Mouse (Mus musculus) embryonic fibroblast, embryonic 13.5 days (primary cell): ENCODE measurements around the gene Foxp1. TPM values are rescaled to one million over a fixed set of nuclear protein-coding genes. Genes with fewer than 3 reads are reported as not detected.

Experiments used
- H3K27ac ChIP-seq: 2 replicates; pipeline ENCODE4 v1.5.1; 2012; ENCODE audit warnings: low read length, control low read depth, inconsistent platforms; ENCODE audit not compliant: insufficient read depth
- H3K4me1 ChIP-seq: 2 replicates; pipeline ENCODE4 v1.6.1; 2011; ENCODE audit warnings: low read length; ENCODE audit not compliant: control insufficient read depth, insufficient read depth
- H3K4me3 ChIP-seq: 2 replicates; pipeline ENCODE4 v1.5.1; 2011; ENCODE audit warnings: mild to moderate bottlenecking, control low read depth, low read length; ENCODE audit not compliant: insufficient read depth
- CTCF ChIP-seq: IDR thresholded peaks from 2 replicates; pipeline ENCODE4 v1.5.1; 2011; ENCODE audit warnings: mild to moderate bottlenecking, control low read depth, low read length, moderate library complexity, borderline replicate concordance; ENCODE audit not compliant: insufficient read depth
- POLR2A ChIP-seq: IDR thresholded peaks from 2 replicates; pipeline ENCODE4 v1.6.1; 2011; ENCODE audit warnings: low read depth, mild to moderate bottlenecking, control low read depth, low read length, moderate library complexity
- polyA plus RNA-seq: library from polyadenylated mRNA; stranded (reverse); fragments of >200 nt; gene quantifications from 2 replicates; pipeline ENCODE4 v1.2.4, GENCODE M21; 2011; ENCODE audit warnings: low read depth; ENCODE audit not compliant: missing spikeins, insufficient read length

Gene Foxp1
- polyA plus RNA-seq, 1 experiment, result 137 TPM

GRCm38 (mm10) chr6:99521038-99521640 is 1.4 kb downstream of the Foxp1 start:
- Histone ChIP-seq H3K4me3 (peak overlapping the region; percentile 84), H3K27ac (peak overlapping the region; percentile 87), H3K4me1 (no peaks in the 10 kb centered on the region; the same call in 1 of the 2 replicates)
- TF ChIP-seq POLR2A (peak; percentile 30; the same call in 1 of the 2 replicates), CTCF (no peak)

GRCm38 (mm10) chr6:99520676-99521037 is 1.9 kb downstream of the Foxp1 start:
- Histone ChIP-seq H3K27ac (peak overlapping the region; percentile 78), H3K4me3 (peak overlapping the region; percentile 84)
- TF ChIP-seq CTCF (no peak), POLR2A (0 out of 2 replicates have a peak, but pooled peaks have one; percentile 27)

DNA sequence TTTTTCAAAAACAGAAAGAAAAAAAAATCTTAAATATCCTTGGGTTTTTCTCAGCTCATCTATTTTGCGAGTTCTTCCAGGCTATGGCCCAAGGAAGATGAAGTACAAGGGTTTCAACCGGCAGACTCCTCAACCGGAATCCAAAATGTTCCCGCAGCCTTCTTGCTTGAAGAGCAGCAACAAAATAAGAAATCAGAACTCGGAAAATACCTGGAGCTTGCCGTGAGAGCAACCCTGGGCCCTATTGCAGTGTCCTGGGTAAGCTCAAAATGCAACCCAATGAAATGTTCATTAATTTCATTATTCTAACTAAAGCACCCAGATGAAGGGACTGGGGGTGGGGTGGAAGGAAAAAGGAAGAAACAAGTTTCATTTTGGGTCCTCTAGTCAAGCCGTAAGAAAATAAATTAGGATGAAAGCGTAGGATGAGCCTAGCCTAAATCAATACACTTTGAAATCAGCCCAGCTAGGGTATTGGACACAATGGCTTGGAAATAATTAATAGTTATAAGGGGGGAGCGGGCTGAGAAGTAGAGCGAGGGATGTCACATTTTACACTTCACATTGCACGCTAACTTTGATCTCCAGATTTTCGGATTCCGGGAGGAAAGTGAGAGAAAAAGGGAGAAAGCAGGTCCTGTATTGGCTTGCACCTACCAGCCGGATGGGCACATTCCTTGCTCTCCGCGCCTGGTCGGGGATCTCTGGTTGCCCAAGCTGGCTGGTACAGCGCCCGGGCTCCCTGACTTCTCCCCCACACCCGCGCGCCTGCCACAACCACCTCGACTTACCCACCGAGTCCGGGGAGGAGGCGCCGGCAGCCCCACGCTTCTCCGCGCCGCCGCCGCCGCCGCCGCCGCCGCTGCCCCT is 2.5 kb downstream of the Foxp1 start:
- Histone ChIP-seq H3K27ac (peak overlapping the region; percentile 78), H3K4me3 (peak overlapping the region; percentile 84), H3K4me1 (no peaks in the 10 kb centered on the region; the same call in 1 of the 2 replicates)
- TF ChIP-seq CTCF (no peak), POLR2A (no peak)

More at GRCm38 (mm10) chr6:99520676-99521037, 1.9 kb downstream of the Foxp1 start:
- no peaks in the 10 kb centered on the region; the same call in 1 of the 2 replicates for H3K4me1 ChIP-seq

DNA sequence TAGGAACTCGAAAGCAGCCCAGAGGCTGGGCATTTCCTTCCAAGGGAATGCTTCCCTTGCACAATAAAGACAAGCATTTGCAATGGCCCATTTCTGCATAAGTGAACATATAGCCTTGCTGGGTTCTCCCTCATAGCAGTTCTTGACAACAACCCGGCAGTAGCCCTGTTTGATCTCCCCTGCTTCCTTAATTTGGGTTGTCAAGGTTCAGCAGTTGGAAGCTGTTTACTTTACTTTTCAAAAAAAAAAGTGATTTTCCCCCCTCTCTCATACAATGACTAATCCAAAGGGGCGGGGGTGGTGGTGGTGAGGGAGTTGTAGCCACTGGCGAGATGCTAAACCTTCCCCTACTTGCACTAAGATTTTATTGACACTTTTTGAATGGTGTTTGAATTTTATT is 3.5 kb downstream of the Foxp1 start:
- TF ChIP-seq CTCF (no peak), POLR2A (no peak)
- H3K4me1 ChIP-seq, result no peaks in the 10 kb centered on the region; the same call in 1 of the 2 replicates
- H3K4me3 ChIP-seq, result peak overlapping the region; percentile 84
- peak overlapping the region; percentile 49; the same call in 1 of the 2 replicates for H3K27ac ChIP-seq

DNA sequence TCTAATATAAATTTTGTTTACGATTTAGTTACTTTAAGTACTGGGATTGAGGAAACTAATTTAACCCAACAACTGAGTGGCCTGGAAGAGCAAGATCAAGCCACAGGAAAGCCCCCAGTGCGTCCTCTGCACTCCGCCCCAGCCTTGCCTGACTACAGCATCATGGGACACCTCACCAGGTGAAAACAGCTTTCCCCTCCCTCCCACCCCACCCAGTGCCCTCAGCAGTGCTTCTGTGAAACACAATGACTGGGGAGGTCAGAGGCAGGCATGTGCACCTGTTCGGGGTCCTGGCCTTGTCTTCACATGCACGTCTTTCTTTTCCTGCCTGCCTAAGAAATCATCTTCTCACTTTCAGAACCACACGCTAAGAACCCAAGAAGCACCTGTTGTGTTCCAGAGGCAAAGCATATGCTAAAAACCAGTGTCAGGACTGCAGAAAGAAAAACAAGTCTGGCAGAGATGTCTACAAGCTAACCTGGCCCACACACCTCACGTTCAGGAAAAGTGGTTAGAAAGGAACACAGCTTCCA is 6.8 kb downstream of the Foxp1 start:
- H3K4me3 ChIP-seq, result no peak overlapping the region
- TF ChIP-seq CTCF (no peak), POLR2A (no peak)
- H3K27ac ChIP-seq, result no peak overlapping the region
- H3K4me1 ChIP-seq, result peaks cover 13% of the 10 kb centered on the region

DNA sequence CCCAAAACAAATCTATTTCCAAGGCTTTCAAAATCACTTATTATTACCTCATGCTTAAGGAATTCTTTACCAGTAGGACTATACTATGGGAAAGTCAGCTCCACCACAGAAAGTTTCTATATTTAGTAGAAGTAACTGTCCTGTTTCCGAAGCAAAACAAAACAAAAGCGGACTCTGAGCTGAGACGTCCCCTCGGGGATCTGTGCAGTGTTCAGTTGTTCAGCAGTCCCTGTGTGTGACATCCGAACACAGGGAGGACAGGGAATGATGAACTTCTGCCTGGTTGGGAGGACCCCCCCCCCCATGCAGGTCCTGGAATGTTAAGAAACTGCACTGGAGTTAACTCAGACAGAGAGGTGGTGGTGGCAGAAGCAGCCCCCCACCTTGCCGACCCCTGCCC is 10.7 kb downstream of the Foxp1 start:
- peaks cover 14% of the 10 kb centered on the region for H3K4me1 ChIP-seq
- TF ChIP-seq POLR2A (no peak), CTCF (no peak)
- peak overlapping the region; percentile 48; the same call in 1 of the 2 replicates for H3K27ac ChIP-seq
- H3K4me3 ChIP-seq, result no peak overlapping the region

DNA sequence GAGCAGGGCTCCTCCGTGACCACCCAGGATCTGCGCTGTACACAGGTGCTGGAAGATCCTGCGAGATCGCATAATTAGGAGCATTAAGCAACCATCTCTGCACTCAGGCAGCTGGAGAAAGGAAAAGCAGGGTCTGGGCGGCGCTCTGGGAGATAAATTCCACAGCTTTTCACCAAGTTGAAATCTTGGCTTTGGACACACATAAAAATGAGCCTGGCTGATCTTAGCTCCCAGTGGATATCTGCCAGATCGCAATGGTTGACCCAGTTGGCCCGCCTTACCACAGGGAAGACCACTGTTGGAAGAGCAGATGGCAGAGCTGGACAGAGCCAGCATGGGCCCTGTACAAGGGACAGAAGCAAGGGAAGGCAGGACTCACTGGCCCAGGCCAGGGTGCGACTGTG is 13.3 kb downstream of the Foxp1 start:
- TF ChIP-seq CTCF (no peak), POLR2A (no peak)
- Histone ChIP-seq H3K4me3 (no peak overlapping the region), H3K27ac (no peak overlapping the region), H3K4me1 (peaks cover 14% of the 10 kb centered on the region)

- Histone ChIP-seq H3K4me3 (no peak overlapping the region), H3K27ac (no peak overlapping the region), H3K4me1 (peaks cover 2% of the 10 kb centered on the region; the same call in 1 of the 2 replicates)
- no peak for TF ChIP-seq POLR2A
- no peak for TF ChIP-seq CTCF
Observed at GRCm38 (mm10) chr6:99506816-99507215, 15.7 kb downstream of the Foxp1 start.

- TF ChIP-seq POLR2A, result no peak
- TF ChIP-seq CTCF, result no peak
- peaks cover 2% of the 10 kb centered on the region; the same call in 1 of the 2 replicates for H3K4me1 ChIP-seq
- H3K4me3 ChIP-seq, result no peak overlapping the region
- no peak overlapping the region for H3K27ac ChIP-seq
Observed at GRCm38 (mm10) chr6:99503741-99504140, 18.8 kb downstream of the Foxp1 start.
